Mouse (Mus musculus): ENCODE measurements at regions not wholly inside any gene's neighbourhood (a gene's known extent, or its start where the extent isn't known, plus 50 kb on each side); places are given as distances from the start of the nearest gene placed in this dataset.

GRCm38 (mm10) chr16:86347753-86348152 lies 446.1 kb upstream of the Adamts5 start:
- WGBS = 79% methylated on average over 5 of the region's 5 CpGs
- Histone ChIP-seq H3K27ac (replicated peaks) (no peak overlapping the region), H3K9me3 (replicated peaks) (no peaks in the 10 kb centered on the region), H3K27me3 (no peaks in the 10 kb centered on the region), H3K4me1 (no peaks in the 10 kb centered on the region), H3K4me2 (replicated peaks) (no peak overlapping the region), H3K4me3 (replicated peaks) (no peak overlapping the region), H3K36me3 (no peaks in the 10 kb centered on the region), H3K9ac (no peak overlapping the region)
- ATAC-seq (ENCODE audit: insufficient number of reproducible peaks, low FRiP score, low TSS enrichment, low read depth) = no peak

DNA sequence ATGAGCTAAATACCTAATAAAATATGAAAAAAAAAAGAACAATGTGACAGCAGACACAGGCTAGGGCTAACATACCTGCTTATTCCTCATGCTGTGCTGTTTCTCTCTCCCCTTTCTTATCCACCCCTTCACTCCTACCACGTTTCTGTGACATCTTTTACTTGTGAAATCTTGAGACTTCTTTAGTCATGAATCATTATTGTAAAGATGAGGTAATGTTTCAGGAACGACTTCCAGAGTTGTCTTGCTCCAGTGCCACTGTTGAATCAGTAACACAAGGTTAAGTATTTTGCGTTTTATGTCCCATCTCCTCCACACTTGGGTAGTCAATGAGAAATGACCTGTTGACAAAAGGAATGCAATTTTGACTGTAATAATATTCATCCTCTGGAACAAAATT lies 445.3 kb upstream of the Adamts5 start:
- ATAC-seq (ENCODE audit: insufficient number of reproducible peaks, low FRiP score, low TSS enrichment, low read depth) = no peak
- no peaks in the 10 kb centered on the region for H3K4me1 ChIP-seq
- no peaks in the 10 kb centered on the region for H3K36me3 ChIP-seq
- no peak overlapping the region for H3K4me2 ChIP-seq (replicated peaks)
- 69% methylated on average over 3 of the region's 3 CpGs for WGBS
- H3K27me3 ChIP-seq = no peaks in the 10 kb centered on the region
- no peak overlapping the region for H3K4me3 ChIP-seq (replicated peaks)
- H3K27ac ChIP-seq (replicated peaks) = no peak overlapping the region
- H3K9me3 ChIP-seq (replicated peaks) = no peaks in the 10 kb centered on the region
- H3K9ac ChIP-seq = no peak overlapping the region

DNA sequence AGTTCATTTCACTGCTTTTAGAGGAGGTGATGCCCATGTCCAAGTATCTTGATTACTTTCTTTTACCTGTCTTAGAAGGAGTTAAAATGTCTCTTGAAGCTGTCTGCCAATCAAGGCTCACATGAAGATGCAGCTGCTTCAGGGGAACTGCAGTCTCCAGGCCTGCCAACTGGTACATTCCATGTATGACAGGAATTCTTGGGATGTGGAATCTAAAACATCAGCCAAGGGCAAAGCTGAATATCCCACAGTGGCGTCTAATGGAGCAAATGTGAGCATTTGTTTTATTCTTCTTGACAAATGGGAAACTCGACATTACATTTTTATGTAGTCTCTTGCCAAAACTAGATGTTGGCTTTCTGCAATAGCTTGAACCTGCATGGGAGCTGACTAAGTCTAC lies 438.7 kb upstream of the Adamts5 start:
- H3K36me3 ChIP-seq = no peaks in the 10 kb centered on the region
- no peak overlapping the region for H3K9ac ChIP-seq
- no peaks in the 10 kb centered on the region for H3K9me3 ChIP-seq (replicated peaks)
- no peak overlapping the region for H3K4me3 ChIP-seq (replicated peaks)
- H3K27ac ChIP-seq (replicated peaks) = no peak overlapping the region
- H3K4me1 ChIP-seq = no peaks in the 10 kb centered on the region
- H3K27me3 ChIP-seq = no peaks in the 10 kb centered on the region
- H3K4me2 ChIP-seq (replicated peaks) = no peak overlapping the region
- 35% methylated on average over 2 of the region's 2 CpGs for WGBS
- no peak for ATAC-seq (ENCODE audit: insufficient number of reproducible peaks, low FRiP score, low TSS enrichment, low read depth)

GRCm38 (mm10) chr16:86325406-86325805 lies 423.8 kb upstream of the Adamts5 start:
- H3K36me3 ChIP-seq = no peaks in the 10 kb centered on the region
- H3K9me3 ChIP-seq (replicated peaks) = no peaks in the 10 kb centered on the region
- no peak for ATAC-seq (ENCODE audit: insufficient number of reproducible peaks, low FRiP score, low TSS enrichment, low read depth)
- H3K27me3 ChIP-seq = no peaks in the 10 kb centered on the region
- no peak overlapping the region for H3K4me3 ChIP-seq (replicated peaks)
- 70% methylated on average over 2 of the region's 2 CpGs for WGBS
- no peak overlapping the region for H3K27ac ChIP-seq (replicated peaks)
- H3K9ac ChIP-seq = no peak overlapping the region
- H3K4me2 ChIP-seq (replicated peaks) = no peak overlapping the region
- H3K4me1 ChIP-seq = no peaks in the 10 kb centered on the region

- no peaks in the 10 kb centered on the region for H3K27me3 ChIP-seq
- H3K4me2 ChIP-seq (replicated peaks) = no peak overlapping the region
- no peak overlapping the region for H3K4me3 ChIP-seq (replicated peaks)
- 58% methylated on average over 2 of the region's 2 CpGs for WGBS
- H3K9me3 ChIP-seq (replicated peaks) = no peaks in the 10 kb centered on the region
- H3K36me3 ChIP-seq = no peaks in the 10 kb centered on the region
- no peak overlapping the region for H3K27ac ChIP-seq (replicated peaks)
- no peak overlapping the region for H3K9ac ChIP-seq
- ATAC-seq (ENCODE audit: insufficient number of reproducible peaks, low FRiP score, low TSS enrichment, low read depth) = no peak
- no peaks in the 10 kb centered on the region for H3K4me1 ChIP-seq
These were observed 417.3 kb upstream of the Adamts5 start for GRCm38 (mm10) chr16:86318898-86319297.

GRCm38 (mm10) chr16:86309696-86310095 lies 408.1 kb upstream of the Adamts5 start:
- Histone ChIP-seq H3K27me3 (no peaks in the 10 kb centered on the region), H3K36me3 (no peaks in the 10 kb centered on the region), H3K4me2 (replicated peaks) (no peak overlapping the region), H3K27ac (replicated peaks) (no peak overlapping the region), H3K4me3 (replicated peaks) (no peak overlapping the region), H3K4me1 (no peaks in the 10 kb centered on the region), H3K9ac (no peak overlapping the region), H3K9me3 (replicated peaks) (no peaks in the 10 kb centered on the region)
- no peak for ATAC-seq (ENCODE audit: insufficient number of reproducible peaks, low FRiP score, low TSS enrichment, low read depth)
- WGBS = 33% methylated on average over 2 of the region's 2 CpGs

DNA sequence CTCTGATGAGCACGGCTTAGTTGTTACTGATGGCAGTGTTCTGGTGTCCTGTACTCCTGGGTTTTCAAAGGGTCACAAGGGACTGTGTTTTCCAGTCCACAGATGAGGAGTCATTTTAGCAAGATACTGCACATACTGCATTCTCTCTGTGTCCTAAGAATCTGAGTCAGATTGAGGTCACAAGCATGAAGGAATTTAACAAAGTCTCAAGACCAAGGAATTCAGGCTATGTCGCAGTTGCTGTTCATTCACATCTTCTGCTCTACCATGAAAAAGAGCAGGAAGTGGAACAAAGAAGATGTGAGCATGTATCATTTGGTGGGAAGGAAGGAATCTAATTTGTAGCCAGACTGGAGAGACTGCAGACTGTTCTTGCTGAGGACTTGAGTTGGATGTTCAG lies 402.2 kb upstream of the Adamts5 start:
- no peak overlapping the region for H3K9ac ChIP-seq
- no peaks in the 10 kb centered on the region for H3K27me3 ChIP-seq
- H3K4me1 ChIP-seq = no peaks in the 10 kb centered on the region
- H3K36me3 ChIP-seq = no peaks in the 10 kb centered on the region
- no peak overlapping the region for H3K4me3 ChIP-seq (replicated peaks)
- no peaks in the 10 kb centered on the region for H3K9me3 ChIP-seq (replicated peaks)
- ATAC-seq (ENCODE audit: insufficient number of reproducible peaks, low FRiP score, low TSS enrichment, low read depth) = no peak
- no peak overlapping the region for H3K27ac ChIP-seq (replicated peaks)
- WGBS = 86% methylated on average over 2 of the region's 2 CpGs
- no peak overlapping the region for H3K4me2 ChIP-seq (replicated peaks)

- no peak overlapping the region for H3K4me3 ChIP-seq (replicated peaks)
- H3K4me1 ChIP-seq = no peaks in the 10 kb centered on the region
- no peak for ATAC-seq (ENCODE audit: insufficient number of reproducible peaks, low FRiP score, low TSS enrichment, low read depth)
- no peak overlapping the region for H3K9ac ChIP-seq
- no peaks in the 10 kb centered on the region for H3K9me3 ChIP-seq (replicated peaks)
- no peaks in the 10 kb centered on the region for H3K36me3 ChIP-seq
- 62% methylated on average over 3 of the region's 3 CpGs for WGBS
- H3K27me3 ChIP-seq = no peaks in the 10 kb centered on the region
- no peak overlapping the region for H3K27ac ChIP-seq (replicated peaks)
- no peak overlapping the region for H3K4me2 ChIP-seq (replicated peaks)
These were observed 401.0 kb upstream of the Adamts5 start for GRCm38 (mm10) chr16:86302451-86303145.

DNA sequence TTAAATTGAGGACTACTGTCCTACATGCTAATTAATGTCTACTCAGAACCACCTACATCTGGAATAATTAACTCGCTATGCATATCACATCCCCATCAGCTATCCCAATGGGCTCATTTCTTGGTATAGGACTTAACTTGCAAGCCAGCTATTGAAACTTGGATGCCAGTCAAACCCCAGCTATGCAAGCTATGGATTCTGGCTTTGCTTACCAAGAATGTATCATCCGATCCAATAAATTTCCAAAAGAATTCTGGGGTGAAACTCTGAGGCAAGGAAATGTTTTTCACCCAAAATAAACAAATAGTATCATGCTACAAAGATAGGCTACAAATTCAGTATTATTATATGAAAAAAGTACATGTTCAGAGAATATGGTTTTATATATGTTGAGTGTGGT lies 392.8 kb upstream of the Adamts5 start:
- H3K9ac ChIP-seq = no peak overlapping the region
- H3K9me3 ChIP-seq (replicated peaks) = no peaks in the 10 kb centered on the region
- no peak overlapping the region for H3K4me3 ChIP-seq (replicated peaks)
- no peaks in the 10 kb centered on the region for H3K36me3 ChIP-seq
- no peaks in the 10 kb centered on the region for H3K4me1 ChIP-seq
- WGBS = 62% methylated on average over 2 of the region's 2 CpGs
- H3K27ac ChIP-seq (replicated peaks) = no peak overlapping the region
- no peak for ATAC-seq (ENCODE audit: insufficient number of reproducible peaks, low FRiP score, low TSS enrichment, low read depth)
- no peaks in the 10 kb centered on the region for H3K27me3 ChIP-seq
- H3K4me2 ChIP-seq (replicated peaks) = no peak overlapping the region

DNA sequence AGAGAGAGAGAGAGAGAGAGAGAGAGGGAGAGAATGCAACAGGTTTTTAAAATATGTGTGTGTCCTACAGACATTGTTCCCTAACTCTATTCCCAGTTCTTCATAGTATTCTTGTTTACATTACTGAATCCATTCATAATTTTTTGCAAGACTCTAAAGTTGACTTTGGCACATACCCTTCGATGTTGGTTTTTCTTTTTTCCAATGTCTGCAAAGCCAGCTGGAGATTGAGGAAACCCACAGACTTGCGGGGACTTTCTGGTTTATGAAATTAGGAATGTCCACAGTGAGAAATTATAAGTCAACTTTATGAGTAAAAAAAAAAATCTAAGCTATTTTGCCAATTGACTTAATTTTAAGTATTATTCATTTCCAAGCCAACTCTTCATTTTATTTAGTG lies 379.7 kb upstream of the Adamts5 start:
- WGBS = 72% methylated on average over 2 of the region's 2 CpGs
- H3K4me2 ChIP-seq (replicated peaks) = no peak overlapping the region
- no peak overlapping the region for H3K27ac ChIP-seq (replicated peaks)
- H3K9ac ChIP-seq = no peak overlapping the region
- no peaks in the 10 kb centered on the region for H3K9me3 ChIP-seq (replicated peaks)
- H3K4me3 ChIP-seq (replicated peaks) = no peak overlapping the region
- H3K36me3 ChIP-seq = no peaks in the 10 kb centered on the region
- no peak for ATAC-seq (ENCODE audit: insufficient number of reproducible peaks, low FRiP score, low TSS enrichment, low read depth)
- H3K4me1 ChIP-seq = no peaks in the 10 kb centered on the region
- no peaks in the 10 kb centered on the region for H3K27me3 ChIP-seq

DNA sequence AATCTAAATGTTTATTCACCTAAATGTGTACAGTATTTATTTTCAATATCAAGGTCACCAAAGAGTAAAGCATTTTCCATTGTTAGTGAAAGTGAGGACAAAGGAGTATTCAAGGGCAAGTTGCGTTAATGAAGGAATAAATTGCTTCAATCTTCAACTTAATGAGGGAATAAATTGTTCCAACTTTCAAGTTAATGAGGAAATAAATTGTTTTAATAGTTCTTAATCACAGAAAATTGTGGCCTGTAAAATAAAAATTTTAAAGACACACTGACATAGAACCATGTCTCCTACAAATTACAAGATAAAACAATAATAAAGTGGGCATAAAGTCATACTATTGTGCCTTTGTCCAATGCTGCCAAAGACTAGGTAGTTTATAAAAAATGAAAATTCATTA lies 375.4 kb upstream of the Adamts5 start:
- no peak overlapping the region for H3K4me2 ChIP-seq (replicated peaks)
- no peak for ATAC-seq (ENCODE audit: insufficient number of reproducible peaks, low FRiP score, low TSS enrichment, low read depth)
- no peak overlapping the region for H3K27ac ChIP-seq (replicated peaks)
- H3K4me3 ChIP-seq (replicated peaks) = no peak overlapping the region
- H3K4me1 ChIP-seq = no peaks in the 10 kb centered on the region
- 87% methylated on average over 1 of the region's 1 CpGs for WGBS
- H3K36me3 ChIP-seq = no peaks in the 10 kb centered on the region
- H3K9me3 ChIP-seq (replicated peaks) = no peaks in the 10 kb centered on the region
- no peak overlapping the region for H3K9ac ChIP-seq
- H3K27me3 ChIP-seq = no peaks in the 10 kb centered on the region

- ATAC-seq (ENCODE audit: insufficient number of reproducible peaks, low FRiP score, low TSS enrichment, low read depth) = no peak
- Histone ChIP-seq H3K27me3 (no peaks in the 10 kb centered on the region), H3K4me3 (replicated peaks) (no peak overlapping the region), H3K4me2 (replicated peaks) (no peak overlapping the region), H3K36me3 (no peaks in the 10 kb centered on the region), H3K9ac (no peak overlapping the region), H3K4me1 (no peaks in the 10 kb centered on the region), H3K27ac (replicated peaks) (no peak overlapping the region), H3K9me3 (replicated peaks) (no peaks in the 10 kb centered on the region)
- 59% methylated on average over 8 of the region's 8 CpGs for WGBS
These were observed 360.0 kb upstream of the Adamts5 start for GRCm38 (mm10) chr16:86261612-86262011.
